Mouse (Mus musculus): ENCODE data around the gene Pigw. TPM values are rescaled to one million over a fixed set of nuclear protein-coding genes. Genes with fewer than 3 reads are reported as not detected.
A peak's percentile ranks its signal among the peaks of the same experiment; 100 is the strongest.
"Not testable (repeated sequence)": the region's sequence is repeated elsewhere in the genome, so short reads cannot be mapped to it uniquely, and the experiment has no call there.

Pigw gene
- polyA plus RNA-seq, 1 experiment from 2014 or later: 2.9 TPM

DNA sequence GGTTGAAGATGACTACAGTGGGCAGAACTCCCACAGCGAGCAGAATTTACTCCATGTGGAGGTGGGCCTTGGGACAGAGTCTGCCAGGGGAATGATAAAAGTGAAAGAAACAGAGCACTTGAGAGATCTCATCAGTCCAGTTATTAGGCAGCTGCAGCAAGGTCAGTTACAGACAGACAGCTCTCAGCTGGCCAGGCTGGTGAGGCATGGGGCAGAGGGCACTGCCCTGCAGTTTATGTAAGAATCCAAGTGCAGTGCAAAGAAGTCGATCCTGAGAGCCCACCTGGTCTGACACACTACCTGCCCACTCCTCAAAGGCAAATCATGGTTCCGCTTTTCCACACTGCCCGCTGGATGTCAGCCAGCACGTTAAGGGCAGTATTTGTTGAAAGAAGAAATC lies 6.2 kb upstream of the Pigw start:
- ATAC-seq (ENCODE audit: low read depth): no peak
- no peak overlapping the region for H3K27ac ChIP-seq (ENCODE audit: low read depth, low read length)
- 95% methylated on average over 5 of the region's 5 CpGs for WGBS
- H3K4me2 ChIP-seq (ENCODE audit: low read depth, low read length): no peak overlapping the region
- H3K27me3 ChIP-seq (ENCODE audit: control insufficient read depth, insufficient read depth, low read length): no peaks in the 10 kb centered on the region
- H3K4me1 ChIP-seq (ENCODE audit: control insufficient read depth, insufficient read depth, low read length): peaks cover 1% of the 10 kb centered on the region
- peaks cover 17% of the 10 kb centered on the region for H3K36me3 ChIP-seq (ENCODE audit: control insufficient read depth, insufficient read depth, low read length)
- H3K9ac ChIP-seq (replicated peaks; ENCODE audit: low read depth, low read length): no peak overlapping the region
- H3K4me3 ChIP-seq (ENCODE audit: low read depth, low read length): no peak overlapping the region
- H3K9me3 ChIP-seq (ENCODE audit: control insufficient read depth, low read length): no peaks in the 10 kb centered on the region

GRCm38 (mm10) chr11:84885238-84885637 lies 5.2 kb upstream of the Pigw start:
- 86% methylated on average over 4 of the region's 4 CpGs for WGBS
- Histone ChIP-seq H3K4me3 (ENCODE audit: low read depth, low read length) (no peak overlapping the region), H3K27ac (ENCODE audit: low read depth, low read length) (no peak overlapping the region), H3K9ac (replicated peaks; ENCODE audit: low read depth, low read length) (no peak overlapping the region), H3K4me2 (ENCODE audit: low read depth, low read length) (no peak overlapping the region), H3K4me1 (ENCODE audit: control insufficient read depth, insufficient read depth, low read length) (peaks cover 7% of the 10 kb centered on the region), H3K9me3 (ENCODE audit: control insufficient read depth, low read length) (no peaks in the 10 kb centered on the region), H3K36me3 (ENCODE audit: control insufficient read depth, insufficient read depth, low read length) (peaks cover 17% of the 10 kb centered on the region), H3K27me3 (ENCODE audit: control insufficient read depth, insufficient read depth, low read length) (no peaks in the 10 kb centered on the region)
- ATAC-seq (ENCODE audit: low read depth): no peak

- no peak overlapping the region for H3K27ac ChIP-seq (ENCODE audit: low read depth, low read length)
- ATAC-seq (ENCODE audit: low read depth): no peak
- WGBS: 95% methylated on average over 7 of the region's 7 CpGs
- H3K4me1 ChIP-seq (ENCODE audit: control insufficient read depth, insufficient read depth, low read length): peaks cover 13% of the 10 kb centered on the region
- no peaks in the 10 kb centered on the region for H3K27me3 ChIP-seq (ENCODE audit: control insufficient read depth, insufficient read depth, low read length)
- no peak overlapping the region for H3K4me2 ChIP-seq (ENCODE audit: low read depth, low read length)
- peaks cover 17% of the 10 kb centered on the region for H3K36me3 ChIP-seq (ENCODE audit: control insufficient read depth, insufficient read depth, low read length)
- no peak overlapping the region for H3K9ac ChIP-seq (replicated peaks; ENCODE audit: low read depth, low read length)
- H3K4me3 ChIP-seq (ENCODE audit: low read depth, low read length): no peak overlapping the region
- no peaks in the 10 kb centered on the region for H3K9me3 ChIP-seq (ENCODE audit: control insufficient read depth, low read length)
Measured at GRCm38 (mm10) chr11:84882346-84882745, 2.3 kb upstream of the Pigw start.

- no peak for ATAC-seq (ENCODE audit: low read depth)
- WGBS: 55% methylated on average over 9 of the region's 9 CpGs
- H3K9me3 ChIP-seq (ENCODE audit: control insufficient read depth, low read length): no peaks in the 10 kb centered on the region
- H3K4me1 ChIP-seq (ENCODE audit: control insufficient read depth, insufficient read depth, low read length): peaks cover 13% of the 10 kb centered on the region
- H3K9ac ChIP-seq (replicated peaks; ENCODE audit: low read depth, low read length): peak overlapping the region; percentile 77
- peaks cover 13% of the 10 kb centered on the region for H3K36me3 ChIP-seq (ENCODE audit: control insufficient read depth, insufficient read depth, low read length)
- H3K27me3 ChIP-seq (ENCODE audit: control insufficient read depth, insufficient read depth, low read length): no peaks in the 10 kb centered on the region
- H3K4me3 ChIP-seq (ENCODE audit: low read depth, low read length): peak overlapping the region; percentile 93
- H3K4me2 ChIP-seq (ENCODE audit: low read depth, low read length): peak overlapping the region; percentile 85
- peak overlapping the region; percentile 78 for H3K27ac ChIP-seq (ENCODE audit: low read depth, low read length)
Measured at GRCm38 (mm10) chr11:84880971-84881370, 886 bp upstream of the Pigw start.

GRCm38 (mm10) chr11:84880465-84880961 lies 428 bp upstream of the Pigw start:
- no peaks in the 10 kb centered on the region for H3K27me3 ChIP-seq (ENCODE audit: control insufficient read depth, insufficient read depth, low read length)
- ATAC-seq (ENCODE audit: low read depth): peak; percentile 35; the same call in 1 of the 2 replicates

GRCm38 (mm10) chr11:84879007-84879771 lies 896 bp downstream of the Pigw start:
- H3K9me3 ChIP-seq (ENCODE audit: control insufficient read depth, low read length): no peaks in the 10 kb centered on the region
- H3K4me1 ChIP-seq (ENCODE audit: control insufficient read depth, insufficient read depth, low read length): peaks cover 13% of the 10 kb centered on the region
- H3K9ac ChIP-seq (replicated peaks; ENCODE audit: low read depth, low read length): peak overlapping the region; percentile 77
- H3K4me3 ChIP-seq (ENCODE audit: low read depth, low read length): peak overlapping the region; percentile 93
- 23% methylated on average over 7 of the region's 7 CpGs for WGBS
- H3K27me3 ChIP-seq (ENCODE audit: control insufficient read depth, insufficient read depth, low read length): no peaks in the 10 kb centered on the region
- peaks cover 5% of the 10 kb centered on the region; the same call in 1 of the 2 replicates for H3K36me3 ChIP-seq (ENCODE audit: control insufficient read depth, insufficient read depth, low read length)
- peak overlapping the region; percentile 78; the same call in 1 of the 2 replicates for H3K27ac ChIP-seq (ENCODE audit: low read depth, low read length)
- peak overlapping the region; percentile 85 for H3K4me2 ChIP-seq (ENCODE audit: low read depth, low read length)
- no peak for ATAC-seq (ENCODE audit: low read depth)

More at GRCm38 (mm10) chr11:84880465-84880961, 428 bp upstream of the Pigw start:
- Histone ChIP-seq H3K9me3 (ENCODE audit: control insufficient read depth, low read length) (no peaks in the 10 kb centered on the region), H3K4me3 (ENCODE audit: low read depth, low read length) (peak overlapping the region; percentile 93), H3K9ac (replicated peaks; ENCODE audit: low read depth, low read length) (peak overlapping the region; percentile 77), H3K4me1 (ENCODE audit: control insufficient read depth, insufficient read depth, low read length) (peaks cover 13% of the 10 kb centered on the region), H3K27ac (ENCODE audit: low read depth, low read length) (peak overlapping the region; percentile 78), H3K36me3 (ENCODE audit: control insufficient read depth, insufficient read depth, low read length) (peaks cover 11% of the 10 kb centered on the region), H3K4me2 (ENCODE audit: low read depth, low read length) (peak overlapping the region; percentile 85)
- WGBS: 0% methylated on average over 24 of the region's 24 CpGs

DNA sequence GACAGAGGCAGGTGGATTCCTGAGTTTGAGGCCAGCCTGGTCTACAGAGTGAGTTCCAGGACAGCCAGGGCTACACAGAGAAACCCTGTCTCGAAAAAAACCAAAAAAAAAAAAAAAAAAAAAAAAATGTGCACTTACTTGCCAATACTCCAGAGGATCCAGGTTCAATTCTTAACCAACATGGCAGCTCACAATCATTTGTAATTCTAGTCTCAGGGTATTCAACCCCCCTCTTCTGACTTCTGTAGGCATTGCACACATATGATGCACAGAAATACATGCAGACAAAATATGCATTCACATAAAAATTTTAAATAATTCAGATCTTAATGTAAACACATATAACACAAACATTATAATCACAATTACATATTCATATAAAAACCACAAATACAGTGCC lies 4.1 kb downstream of the Pigw start:
- H3K4me3 ChIP-seq (ENCODE audit: low read depth, low read length); H3K4me2 ChIP-seq (ENCODE audit: low read depth, low read length); ATAC-seq (ENCODE audit: low read depth); H3K27ac ChIP-seq (ENCODE audit: low read depth, low read length); H3K36me3 ChIP-seq (ENCODE audit: control insufficient read depth, insufficient read depth, low read length); H3K9me3 ChIP-seq (ENCODE audit: control insufficient read depth, low read length); H3K27me3 ChIP-seq (ENCODE audit: control insufficient read depth, insufficient read depth, low read length); H3K9ac ChIP-seq (replicated peaks; ENCODE audit: low read depth, low read length): not testable (repeated sequence)
- no CpG with 5 or more reads among the region's 1 CpGs for WGBS
- H3K4me1 ChIP-seq (ENCODE audit: control insufficient read depth, insufficient read depth, low read length): peaks cover 14% of the 10 kb centered on the region

- ATAC-seq (ENCODE audit: low read depth): no peak
- Histone ChIP-seq H3K4me1 (ENCODE audit: control insufficient read depth, insufficient read depth, low read length) (peaks cover 11% of the 10 kb centered on the region), H3K27me3 (ENCODE audit: control insufficient read depth, insufficient read depth, low read length) (no peaks in the 10 kb centered on the region), H3K9ac (replicated peaks; ENCODE audit: low read depth, low read length) (no peak overlapping the region), H3K4me3 (ENCODE audit: low read depth, low read length) (no peak overlapping the region), H3K36me3 (ENCODE audit: control insufficient read depth, insufficient read depth, low read length) (no peaks in the 10 kb centered on the region), H3K9me3 (ENCODE audit: control insufficient read depth, low read length) (no peaks in the 10 kb centered on the region), H3K4me2 (ENCODE audit: low read depth, low read length) (no peak overlapping the region), H3K27ac (ENCODE audit: low read depth, low read length) (no peak overlapping the region)
- 77% methylated on average over 1 of the region's 1 CpGs for WGBS
Measured at GRCm38 (mm10) chr11:84873042-84873833, 6.8 kb downstream of the Pigw start.

Measured in neural tube, embryonic 14.5 days (tissue).